Mouse (Mus musculus): ENCODE measurements around the gene Hist2h2bb. TPM values are rescaled to one million over a fixed set of nuclear protein-coding genes. Genes with fewer than 3 reads are reported as not detected.
"Not testable (repeated sequence)": the region's sequence is repeated elsewhere in the genome, so short reads cannot be mapped to it uniquely, and the experiment has no call there.

Hist2h2bb gene
- 2.1 and 2.7 TPM in 2 replicates for polyA plus RNA-seq (2015; fragmentation: Nextera tagmentation; extraction: Ambion mirVana)

GRCm38 (mm10) chr3:96269511-96270474 is at the start of gene Hist2h2bb:
Gene Hist2h2bb (plus strand): TSS chr3:96269752.
- Histone ChIP-seq H3K4me2 (peak within 1 kb of the TSS; percentile 89), H3K9ac (peak within 1 kb of the TSS; percentile 79), H3K36me3 (no peaks in the 10 kb centered on the region), H3K4me1 (replicated peaks) (peaks cover 8% of the 10 kb centered on the region), H3K4me3 (peak within 1 kb of the TSS; percentile 58), H3K27ac (replicated peaks) (peak within 1 kb of the TSS; percentile 96), H3K27me3 (no peaks in the 10 kb centered on the region), H3K9me3 (no peaks in the 10 kb centered on the region)
- ATAC-seq (ENCODE audit: low read depth), result peak; percentile 95
- under 1% methylated on average over 45 of the region's 45 CpGs for WGBS

- H3K27me3 ChIP-seq; H3K36me3 ChIP-seq; ATAC-seq (ENCODE audit: low read depth); H3K9me3 ChIP-seq: not testable (repeated sequence)
- Histone ChIP-seq H3K4me3 (peak overlapping the region; percentile 66), H3K9ac (peak overlapping the region; percentile 85), H3K4me1 (replicated peaks) (peaks cover 40% of the 10 kb centered on the region), H3K4me2 (peak overlapping the region; percentile 91), H3K27ac (replicated peaks) (peak overlapping the region; percentile 98)
- 1% methylated on average over 32 of the region's 47 CpGs for WGBS
These were observed 49.3 kb upstream of the Hist2h2bb start for GRCm38 (mm10) chr3:96220131-96220764.

GRCm38 (mm10) chr3:96220765-96221639 is 48.5 kb upstream of the Hist2h2bb start, which contains the start of the genes Hist2h2ac and Hist2h2be:
Gene Hist2h2ac (minus strand): TSS chr3:96220880.
Gene Hist2h2be (plus strand): TSS chr3:96221119.
- WGBS, result under 1% methylated on average over 43 of the region's 43 CpGs
- peak; percentile 71 for ATAC-seq (ENCODE audit: low read depth)
- no peaks in the 10 kb centered on the region for H3K9me3 ChIP-seq
- peak within 1 kb of the TSS; percentile 85 for H3K9ac ChIP-seq
- peaks cover 45% of the 10 kb centered on the region for H3K4me1 ChIP-seq (replicated peaks)
- H3K27ac ChIP-seq (replicated peaks), result peak within 1 kb of the TSS; percentile 98
- H3K4me3 ChIP-seq, result peak within 1 kb of the TSS; percentile 66
- H3K4me2 ChIP-seq, result peak within 1 kb of the TSS; percentile 91
- no peaks in the 10 kb centered on the region for H3K27me3 ChIP-seq
- H3K36me3 ChIP-seq, result no peaks in the 10 kb centered on the region

- Histone ChIP-seq H3K4me3 (peak overlapping the region; percentile 66), H3K27me3 (no peaks in the 10 kb centered on the region), H3K4me1 (replicated peaks) (peaks cover 45% of the 10 kb centered on the region), H3K9ac (peak overlapping the region; percentile 85), H3K9me3 (no peaks in the 10 kb centered on the region), H3K36me3 (no peaks in the 10 kb centered on the region), H3K4me2 (peak overlapping the region; percentile 91), H3K27ac (replicated peaks) (peak overlapping the region; percentile 98)
- 20% methylated on average over 9 of the region's 9 CpGs for WGBS
- ATAC-seq (ENCODE audit: low read depth), result no peak
These were observed 47.9 kb upstream of the Hist2h2bb start for GRCm38 (mm10) chr3:96221640-96222038.

- Histone ChIP-seq H3K9me3 (no peaks in the 10 kb centered on the region), H3K27me3 (no peaks in the 10 kb centered on the region), H3K4me2 (peak overlapping the region; percentile 91), H3K4me1 (replicated peaks) (peaks cover 45% of the 10 kb centered on the region), H3K27ac (replicated peaks) (no peak overlapping the region), H3K9ac (no peak overlapping the region), H3K4me3 (no peak overlapping the region), H3K36me3 (no peaks in the 10 kb centered on the region)
- no peak for ATAC-seq (ENCODE audit: low read depth)
- WGBS, result 88% methylated on average over 4 of the region's 4 CpGs
These were observed 46.8 kb upstream of the Hist2h2bb start for GRCm38 (mm10) chr3:96222774-96223173.

GRCm38 (mm10) chr3:96225421-96225820 is 44.1 kb upstream of the Hist2h2bb start:
- Histone ChIP-seq H3K27me3 (no peaks in the 10 kb centered on the region), H3K36me3 (no peaks in the 10 kb centered on the region), H3K9me3 (no peaks in the 10 kb centered on the region), H3K27ac (replicated peaks) (no peak overlapping the region), H3K4me3 (no peak overlapping the region), H3K4me2 (no peak overlapping the region), H3K9ac (peak overlapping the region; percentile 27; the same call in 1 of the 2 replicates), H3K4me1 (replicated peaks) (peaks cover 37% of the 10 kb centered on the region)
- 14% methylated on average over 2 of the region's 2 CpGs for WGBS
- ATAC-seq (ENCODE audit: low read depth), result no peak

GRCm38 (mm10) chr3:96226695-96227648 is 42.6 kb upstream of the Hist2h2bb start:
- H3K4me3 ChIP-seq, result no peak overlapping the region
- no peak overlapping the region for H3K27ac ChIP-seq (replicated peaks)
- H3K9ac ChIP-seq, result no peak overlapping the region
- no peaks in the 10 kb centered on the region for H3K27me3 ChIP-seq
- H3K9me3 ChIP-seq, result no peaks in the 10 kb centered on the region
- no peak for ATAC-seq (ENCODE audit: low read depth)
- H3K36me3 ChIP-seq, result no peaks in the 10 kb centered on the region
- H3K4me2 ChIP-seq, result no peak overlapping the region
- 72% methylated on average over 8 of the region's 8 CpGs for WGBS
- peaks cover 25% of the 10 kb centered on the region for H3K4me1 ChIP-seq (replicated peaks)

- no peak overlapping the region for H3K4me3 ChIP-seq
- H3K9me3 ChIP-seq, result no peaks in the 10 kb centered on the region
- ATAC-seq (ENCODE audit: low read depth), result no peak
- WGBS, result 68% methylated on average over 2 of the region's 2 CpGs
- no peak overlapping the region for H3K9ac ChIP-seq
- no peaks in the 10 kb centered on the region for H3K36me3 ChIP-seq
- 0 out of 2 replicates have a peak, but pooled peaks cover 10% of the 10 kb centered on the region for H3K4me1 ChIP-seq (replicated peaks)
- no peak overlapping the region for H3K27ac ChIP-seq (replicated peaks)
- no peak overlapping the region for H3K4me2 ChIP-seq
- H3K27me3 ChIP-seq, result no peaks in the 10 kb centered on the region
These were observed 40.7 kb upstream of the Hist2h2bb start for GRCm38 (mm10) chr3:96228828-96229227.

GRCm38 (mm10) chr3:96230404-96230803 is 39.1 kb upstream of the Hist2h2bb start:
- Histone ChIP-seq H3K9me3 (no peaks in the 10 kb centered on the region), H3K4me3 (no peak overlapping the region), H3K4me1 (replicated peaks) (0 out of 2 replicates have a peak, but pooled peaks cover 4% of the 10 kb centered on the region), H3K27ac (replicated peaks) (no peak overlapping the region), H3K36me3 (no peaks in the 10 kb centered on the region), H3K4me2 (no peak overlapping the region), H3K9ac (no peak overlapping the region), H3K27me3 (no peaks in the 10 kb centered on the region)
- no peak for ATAC-seq (ENCODE audit: low read depth)
- WGBS, result 77% methylated on average over 2 of the region's 2 CpGs

GRCm38 (mm10) chr3:96230910-96231757 is 38.4 kb upstream of the Hist2h2bb start:
- Histone ChIP-seq H3K4me2 (no peak overlapping the region), H3K27me3 (no peaks in the 10 kb centered on the region), H3K4me1 (replicated peaks) (no peaks in the 10 kb centered on the region), H3K36me3 (no peaks in the 10 kb centered on the region), H3K9me3 (no peaks in the 10 kb centered on the region), H3K9ac (no peak overlapping the region), H3K4me3 (no peak overlapping the region), H3K27ac (replicated peaks) (no peak overlapping the region)
- WGBS, result 78% methylated on average over 4 of the region's 4 CpGs
- ATAC-seq (ENCODE audit: low read depth), result no peak
